Mouse (Mus musculus) bone marrow, adult 2 months (tissue): ENCODE measurements around the gene Pon1. TPM values are rescaled to one million over a fixed set of nuclear protein-coding genes. Genes with fewer than 3 reads are reported as not detected.

Experiments used
- H3K27ac ChIP-seq: fragments of 200-500 bp; 2 replicates; pipeline ENCODE4 v1.5.1; 2012; ENCODE audit warnings: low read depth, mild to moderate bottlenecking, control low read depth, inconsistent platforms, low read length; ENCODE audit not compliant: control insufficient read depth, poor library complexity, insufficient read depth
- H3K4me1 ChIP-seq: fragments of 200-500 bp; 2 replicates; pipeline ENCODE4 v1.6.1; 2011; ENCODE audit warnings: low read length; ENCODE audit not compliant: control insufficient read depth, insufficient read depth
- H3K4me3 ChIP-seq: fragments of 200-500 bp; replicated peaks from 2 replicates; pipeline ENCODE3; 2011; ENCODE audit warnings: mild to moderate bottlenecking, low read depth, low read length, control low read depth; ENCODE audit not compliant: control insufficient read depth
- CTCF ChIP-seq: fragments of 200-500 bp; IDR thresholded peaks from 2 replicates; pipeline ENCODE4 v1.5.1; 2011; ENCODE audit warnings: low read length, control low read depth; ENCODE audit not compliant: control insufficient read depth, insufficient read depth
- POLR2A ChIP-seq: fragments of 200-500 bp; IDR thresholded peaks from 2 replicates; pipeline ENCODE4 v1.6.1; 2011; ENCODE audit warnings: low read depth, mild to moderate bottlenecking, control low read depth, low read length, borderline replicate concordance; ENCODE audit not compliant: control insufficient read depth
- WGBS: fragments of 180-500 bp; shearing (Covaris S2); methylation state at CpG from one replicate; pipeline ENCODE4 v1.1.7; 2018; 5-methylcytosine and 5-hydroxymethylcytosine counted together
- polyA plus RNA-seq: library from polyadenylated mRNA; stranded (reverse); fragments of >200 nt; gene quantifications from 2 replicates; pipeline ENCODE4 v1.2.4, GENCODE M21; 2011; ENCODE audit warnings: low replicate concordance; ENCODE audit not compliant: missing spikeins, insufficient read depth, insufficient read length

The Pon1 gene
- polyA plus RNA-seq, 1 experiment = 3.3 TPM

- no peak for TF ChIP-seq POLR2A
- no peak for TF ChIP-seq CTCF
Observed at GRCm38 (mm10) chr6:5222080-5222479, 28.3 kb upstream of the Pon1 start.

GRCm38 (mm10) chr6:5218190-5218589, 24.4 kb upstream of the Pon1 start:
- TF ChIP-seq CTCF (no peak), POLR2A (no peak)
- Histone ChIP-seq H3K4me3 (no peak overlapping the region), H3K4me1 (no peaks in the 10 kb centered on the region), H3K27ac (no peak overlapping the region)
- WGBS = 90% methylated on average over 4 of the region's 4 CpGs

More at GRCm38 (mm10) chr6:5222080-5222479, 28.3 kb upstream of the Pon1 start:
- Histone ChIP-seq H3K4me1 (no peaks in the 10 kb centered on the region), H3K27ac (no peak overlapping the region), H3K4me3 (no peak overlapping the region)
- WGBS = 87% methylated on average over 3 of the region's 3 CpGs

GRCm38 (mm10) chr6:5207817-5208216, 14.1 kb upstream of the Pon1 start:
- 73% methylated on average over 2 of the region's 2 CpGs for WGBS
- Histone ChIP-seq H3K4me1 (no peaks in the 10 kb centered on the region), H3K4me3 (no peak overlapping the region), H3K27ac (no peak overlapping the region)
- no peak for TF ChIP-seq CTCF
- TF ChIP-seq POLR2A = no peak

GRCm38 (mm10) chr6:5199916-5200315, 6.2 kb upstream of the Pon1 start:
- peaks cover 3% of the 10 kb centered on the region; the same call in 1 of the 2 replicates for H3K4me1 ChIP-seq
- no peak for TF ChIP-seq POLR2A
- TF ChIP-seq CTCF = no peak
- H3K27ac ChIP-seq = no peak overlapping the region
- H3K4me3 ChIP-seq = no peak overlapping the region
- WGBS = 31% methylated on average over 3 of the region's 3 CpGs

- H3K4me3 ChIP-seq = no peak overlapping the region
- H3K27ac ChIP-seq = no peak overlapping the region
- 86% methylated on average over 8 of the region's 8 CpGs for WGBS
- peaks cover 3% of the 10 kb centered on the region; the same call in 1 of the 2 replicates for H3K4me1 ChIP-seq
- TF ChIP-seq POLR2A (no peak), CTCF (no peak)
Observed at GRCm38 (mm10) chr6:5199376-5199905, 5.7 kb upstream of the Pon1 start.

- WGBS = 67% methylated on average over 5 of the region's 5 CpGs
- Histone ChIP-seq H3K4me3 (no peak overlapping the region), H3K4me1 (peaks cover 3% of the 10 kb centered on the region; the same call in 1 of the 2 replicates), H3K27ac (no peak overlapping the region)
- TF ChIP-seq POLR2A = no peak
- TF ChIP-seq CTCF = no peak
Observed at GRCm38 (mm10) chr6:5198590-5198989, 4.8 kb upstream of the Pon1 start.

GRCm38 (mm10) chr6:5190761-5191160, 3.0 kb downstream of the Pon1 start:
- Histone ChIP-seq H3K4me3 (no peak overlapping the region), H3K27ac (no peak overlapping the region), H3K4me1 (no peaks in the 10 kb centered on the region)
- TF ChIP-seq CTCF (no peak), POLR2A (no peak)
- WGBS = 76% methylated on average over 4 of the region's 4 CpGs

- no peaks in the 10 kb centered on the region for H3K4me1 ChIP-seq
- H3K27ac ChIP-seq = no peak overlapping the region
- WGBS = 68% methylated on average over 4 of the region's 4 CpGs
- no peak for TF ChIP-seq CTCF
- no peak for TF ChIP-seq POLR2A
- H3K4me3 ChIP-seq = no peak overlapping the region
Observed at GRCm38 (mm10) chr6:5189507-5189906, 4.2 kb downstream of the Pon1 start.

- H3K4me1 ChIP-seq = no peaks in the 10 kb centered on the region
- 79% methylated on average over 6 of the region's 6 CpGs for WGBS
- no peak for TF ChIP-seq CTCF
- no peak for TF ChIP-seq POLR2A
- H3K27ac ChIP-seq = no peak overlapping the region
- no peak overlapping the region for H3K4me3 ChIP-seq
Observed at GRCm38 (mm10) chr6:5188938-5189337, 4.8 kb downstream of the Pon1 start.
